8 mouse cellular contexts compared by ENCODE assay signal in genomic region chr6:99522359-99523108, GRCm38 (mm10). TPM values are rescaled to one million over a fixed set of nuclear protein-coding genes. Genes with fewer than 3 reads are reported as not detected.
DNase-seq lines count a peak whose midpoint lies in the region; ATAC-seq and TF ChIP-seq lines count a peak whose summit lies in the region.

TSS of gene Foxp1 (minus strand) at chr6:99522721.

- H3K9ac ChIP-seq in embryonic facial prominence, embryonic 13.5 days: peak within 1 kb of the TSS; percentile 86
- H3K9ac ChIP-seq in heart, adult 2 months (ENCODE audit: low read depth, low read length): peak within 1 kb of the TSS; percentile 81
- H3K9ac ChIP-seq in limb, embryonic 12.5 days (replicated peaks): peak within 1 kb of the TSS; percentile 90
- peak within 1 kb of the TSS; percentile 93 for H3K9ac ChIP-seq in midbrain, embryonic 14.5 days (replicated peaks; ENCODE audit: low read length)

- no peak; the same call in 1 of the 2 replicates for TF ChIP-seq EP300 in heart, adult 2 months (IDR thresholded peaks at IDR 0.05; ENCODE audit: insufficient read depth, low read depth, low read length)

- no peak for ATAC-seq in embryonic facial prominence, embryonic 13.5 days (ENCODE audit: insufficient number of reproducible peaks, insufficient read depth, low FRiP score, low TSS enrichment, low read depth)
- ATAC-seq in limb, embryonic 12.5 days (ENCODE audit: insufficient number of reproducible peaks, insufficient read depth, low FRiP score, low TSS enrichment, low read depth): no peak
- ATAC-seq in midbrain, embryonic 14.5 days (ENCODE audit: low FRiP score, low TSS enrichment): peak; percentile 75

- H3K4me1 ChIP-seq in embryonic facial prominence, embryonic 13.5 days: peaks cover 7% of the 10 kb centered on the region; the same call in 1 of the 2 replicates
- no peaks in the 10 kb centered on the region for H3K4me1 ChIP-seq in heart, adult 2 months (ENCODE audit: control insufficient read depth, insufficient read depth, low read length)
- H3K4me1 ChIP-seq in kidney, adult 2 months (ENCODE audit: control insufficient read depth, insufficient read depth, low read length): no peaks in the 10 kb centered on the region
- H3K4me1 ChIP-seq in limb, embryonic 12.5 days (replicated peaks): peaks cover 3% of the 10 kb centered on the region
- H3K4me1 ChIP-seq in midbrain, embryonic 14.5 days (ENCODE audit: control insufficient read depth, insufficient read depth, low read length): 0 out of 2 replicates have a peak, but pooled peaks cover 4% of the 10 kb centered on the region

- H3K27ac ChIP-seq in embryonic facial prominence, embryonic 13.5 days: peak within 1 kb of the TSS; percentile 97
- peak within 1 kb of the TSS; percentile 99 for H3K27ac ChIP-seq in heart, adult 2 months
- peak within 1 kb of the TSS; percentile 99 for H3K27ac ChIP-seq in kidney, adult 2 months (ENCODE audit: insufficient read depth, low read depth, low read length)
- H3K27ac ChIP-seq in limb, embryonic 12.5 days: peak within 1 kb of the TSS; percentile 98
- peak within 1 kb of the TSS; percentile 99 for H3K27ac ChIP-seq in midbrain, embryonic 14.5 days (replicated peaks; ENCODE audit: low read depth, low read length)

- under 1% methylated on average over 71 of the region's 72 CpGs for WGBS in embryonic facial prominence, embryonic 13.5 days
- 1% methylated on average over 72 of the region's 72 CpGs for WGBS in heart, adult 2 months
- WGBS in kidney, adult 2 months: 1% methylated on average over 72 of the region's 72 CpGs
- WGBS in limb, embryonic 12.5 days: under 1% methylated on average over 69 of the region's 72 CpGs
- under 1% methylated on average over 68 of the region's 72 CpGs for WGBS in midbrain, embryonic 14.5 days

- peaks cover 4% of the 10 kb centered on the region; the same call in 1 of the 2 replicates for H3K9me3 ChIP-seq in embryonic facial prominence, embryonic 13.5 days
- H3K9me3 ChIP-seq in limb, embryonic 12.5 days: peaks cover 5% of the 10 kb centered on the region; the same call in 1 of the 2 replicates
- H3K9me3 ChIP-seq in midbrain, embryonic 14.5 days (ENCODE audit: control insufficient read depth, low read length): no peaks in the 10 kb centered on the region

- peaks cover 13% of the 10 kb centered on the region for H3K27me3 ChIP-seq in embryonic facial prominence, embryonic 13.5 days
- H3K27me3 ChIP-seq in heart, adult 2 months (ENCODE audit: control insufficient read depth, insufficient read depth, low read length): no peaks in the 10 kb centered on the region
- no peaks in the 10 kb centered on the region for H3K27me3 ChIP-seq in kidney, adult 2 months (replicated peaks; ENCODE audit: control insufficient read depth, insufficient read depth, low read length)
- H3K27me3 ChIP-seq in limb, embryonic 12.5 days: peaks cover 6% of the 10 kb centered on the region; the same call in 1 of the 2 replicates
- H3K27me3 ChIP-seq in midbrain, embryonic 14.5 days (ENCODE audit: control insufficient read depth, insufficient read depth, low read length): no peaks in the 10 kb centered on the region

- peak within 1 kb of the TSS; percentile 98 for H3K4me2 ChIP-seq in embryonic facial prominence, embryonic 13.5 days
- H3K4me2 ChIP-seq in limb, embryonic 12.5 days: peak within 1 kb of the TSS; percentile 95
- peak within 1 kb of the TSS; percentile 100 for H3K4me2 ChIP-seq in midbrain, embryonic 14.5 days (ENCODE audit: low read length)

- peak; percentile 40; the same call in 1 of the 2 replicates for TF ChIP-seq POLR2A in heart, adult 2 months (IDR thresholded peaks at IDR 0.05; ENCODE audit: insufficient read depth, low read depth, low read length)
- TF ChIP-seq POLR2A in kidney, adult 2 months (IDR thresholded peaks at IDR 0.05; ENCODE audit: low read depth, low read length): no peak

- no peak for TF ChIP-seq CTCF in heart, adult 2 months (IDR thresholded peaks at IDR 0.05)
- TF ChIP-seq CTCF in kidney, adult 2 months (conservative IDR thresholded peaks at IDR 0.05; ENCODE audit: insufficient read depth, insufficient read length, low read depth, low read length): no peak

- H3K79me2 ChIP-seq in heart, adult 2 months (replicated peaks; ENCODE audit: control insufficient read depth, insufficient read depth, low read length): no peaks in the 10 kb centered on the region

- peak within 1 kb of the TSS; percentile 77 for H3K4me3 ChIP-seq in embryonic facial prominence, embryonic 13.5 days
- peak within 1 kb of the TSS; percentile 85 for H3K4me3 ChIP-seq in heart, adult 2 months
- peak within 1 kb of the TSS; percentile 97 for H3K4me3 ChIP-seq in kidney, adult 2 months (ENCODE audit: insufficient read depth, low read depth, low read length)
- H3K4me3 ChIP-seq in limb, embryonic 12.5 days (replicated peaks): peak within 1 kb of the TSS; percentile 75
- H3K4me3 ChIP-seq in midbrain, embryonic 14.5 days (replicated peaks; ENCODE audit: low read depth, low read length): peak within 1 kb of the TSS; percentile 68

- 0 out of 2 replicates have a peak, but pooled peaks cover 3% of the 10 kb centered on the region for H3K36me3 ChIP-seq in embryonic facial prominence, embryonic 13.5 days
- H3K36me3 ChIP-seq in heart, adult 2 months (ENCODE audit: control insufficient read depth, insufficient read depth, low read length): no peaks in the 10 kb centered on the region
- H3K36me3 ChIP-seq in kidney, adult 2 months (ENCODE audit: control insufficient read depth, insufficient read depth, low read length): no peaks in the 10 kb centered on the region
- H3K36me3 ChIP-seq in limb, embryonic 12.5 days: peaks cover 10% of the 10 kb centered on the region; the same call in 1 of the 2 replicates
- H3K36me3 ChIP-seq in midbrain, embryonic 14.5 days (ENCODE audit: control insufficient read depth, insufficient read depth, low read length): no peaks in the 10 kb centered on the region

- intact Hi-C loops in heart, adult 2 months (cut with DNase I): loop anchor here (5.0 to 10.0 kb wide), 9 partner anchors 35 to 998 kb away; partner anchors contain the start of gene Rybp

- DNase-seq in urinary bladder, adult 18-20 months (ENCODE audit: low spot score in 2 of 2): peak; percentile 60 to 83
- no peak for DNase-seq in urinary bladder, postnatal 10 days (ENCODE audit: low spot score)
- DNase-seq in heart, adult 2 months: peak; percentile 87 to 88
- DNase-seq in kidney, adult 2 months: peak; percentile 92
- peak; percentile 92 for DNase-seq in midbrain, embryonic 14.5 days
- DNase-seq in spleen, adult 12 weeks (ENCODE audit: low spot score): peak; percentile 54

RNA-seq across cellular contexts. Expression of gene Foxp1, which starts in this region (rescaled TPM):
- 66.7 TPM in 2 replicates for polyA plus RNA-seq in embryonic facial prominence, embryonic 13.5 days (2015; fragmentation: Nextera tagmentation; extraction: Ambion mirVana)
- 10 to 100 TPM; 26.4 to 31.6 TPM for total RNA-seq in heart, adult 2 months (2021)
- polyA plus RNA-seq in heart, adult 2 months (2012; rRNA removed): 22.9 and 29.1 TPM in 2 replicates
- 28.2 and 32.8 TPM in 2 replicates for polyA plus RNA-seq in kidney, adult 2 months (2012; rRNA removed)
- 77.4 and 91.0 TPM in 2 replicates for polyA plus RNA-seq in limb, embryonic 12.5 days (2016; fragmentation: Nextera tagmentation; extraction: Ambion mirVana)
- polyA plus RNA-seq in midbrain, embryonic 14.5 days (2014; fragmentation: Nextera tagmentation; extraction: Ambion mirVana): 77.5 and 89.2 TPM in 2 replicates
